Mouse (Mus musculus): ENCODE results near the gene Rela.

GRCm38 (mm10) chr19:5625311-5625710, 12.0 kb upstream of the Rela start:
- TF ChIP-seq CTCF (IDR thresholded peaks at IDR 0.05) = no peak
- TF ChIP-seq EP300 (IDR thresholded peaks at IDR 0.05) = no peak

All from lung, postnatal 0 days (tissue).